Mouse (Mus musculus): Measurements from ENCODE around the gene Crisp4. TPM values are rescaled to one million over a fixed set of nuclear protein-coding genes. Genes with fewer than 3 reads are reported as not detected.

The Crisp4 gene
- not detected for total RNA-seq (2021)
- long read RNA-seq, experiment 1 = 0 reads
- long read RNA-seq, experiment 2 = 0 reads

DNA sequence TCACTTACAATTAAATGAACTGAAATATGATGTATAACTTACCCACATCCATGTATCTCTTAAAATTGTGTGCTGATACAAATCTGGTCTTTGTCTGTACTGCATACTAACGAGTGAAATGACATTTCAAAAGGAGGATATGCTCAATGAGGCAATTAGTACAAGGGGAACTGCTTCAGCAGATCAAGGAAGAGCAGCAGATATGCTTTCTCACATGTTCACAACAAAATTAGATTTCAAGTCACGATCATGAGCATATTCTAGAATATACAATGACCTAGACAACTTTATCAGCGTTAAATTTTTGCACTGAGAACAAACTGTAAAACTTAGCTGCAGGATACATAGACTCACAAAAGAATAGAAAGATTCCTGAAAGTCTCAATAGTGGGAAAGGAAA is at the start of gene Crisp4:
TSS of gene Crisp4 (minus strand) at position 101 of the 400 bp plus-strand sequence.
- no peak for DNase-seq

DNA sequence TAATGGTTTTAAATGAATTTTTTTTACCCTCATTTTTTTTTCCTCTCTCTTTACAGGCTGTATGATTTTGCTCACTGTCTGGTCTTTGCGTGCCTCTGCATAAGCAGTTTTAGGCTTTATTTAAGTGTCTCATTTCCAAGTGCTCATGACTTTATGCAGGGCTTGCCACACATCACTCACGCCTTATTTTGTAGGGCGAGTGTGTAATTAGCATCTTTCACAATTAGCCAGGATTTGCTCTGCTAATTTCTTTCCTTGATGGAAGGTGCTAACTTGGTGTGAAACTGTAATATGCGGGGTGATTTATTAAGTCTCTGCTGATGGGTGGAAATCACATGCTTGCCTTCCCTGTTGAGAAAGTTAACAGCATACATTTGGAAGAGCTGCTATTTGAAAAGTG is 46.0 kb upstream of the Crisp4 start:
- no peak for DNase-seq

DNA sequence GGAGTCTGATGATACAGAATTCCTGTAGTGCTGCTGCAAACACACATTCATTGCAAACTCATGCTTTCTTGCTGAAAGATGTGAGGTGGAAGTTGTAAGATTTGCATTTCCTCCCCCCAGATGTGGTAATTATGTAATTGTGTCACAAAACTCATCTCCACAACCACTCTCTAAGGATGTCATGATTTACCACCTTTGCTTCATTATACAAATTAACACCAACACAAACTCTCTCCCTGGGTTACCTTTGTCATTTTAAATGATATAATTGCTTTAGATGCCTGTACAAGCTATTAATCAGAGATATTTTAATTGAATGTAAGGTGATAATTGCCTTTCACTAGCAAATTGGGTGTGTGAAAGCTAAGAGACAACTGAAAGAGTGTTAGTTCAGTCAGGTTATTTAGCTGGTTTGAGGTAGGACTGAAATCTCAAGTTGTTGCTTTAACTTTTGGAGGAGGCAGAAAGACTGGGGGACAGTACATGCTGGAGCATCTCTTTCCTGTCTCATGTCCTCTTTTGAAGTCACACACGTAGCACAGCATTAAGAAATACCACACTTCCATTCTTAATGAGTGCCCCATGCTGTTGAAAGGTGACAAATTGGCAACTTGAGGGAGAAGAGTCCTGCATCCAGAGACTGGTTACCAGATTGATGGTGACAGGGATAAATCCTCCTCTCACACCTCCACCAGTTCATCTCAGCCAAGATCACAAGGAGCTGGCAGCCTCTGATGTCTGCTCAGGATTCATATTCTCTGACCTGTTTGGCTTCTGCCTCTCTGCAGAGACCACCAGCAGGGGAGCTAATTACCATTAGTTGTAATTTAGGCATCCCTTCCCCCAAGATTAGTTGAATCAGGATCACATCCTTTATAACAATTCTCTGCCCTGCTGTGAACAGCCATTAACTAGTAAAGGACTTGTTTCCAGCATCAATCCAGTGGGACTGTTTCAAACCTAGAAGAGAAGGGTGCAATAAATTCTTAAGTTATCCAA is 45.3 kb upstream of the Crisp4 start:
- DNase-seq = no peak

DNA sequence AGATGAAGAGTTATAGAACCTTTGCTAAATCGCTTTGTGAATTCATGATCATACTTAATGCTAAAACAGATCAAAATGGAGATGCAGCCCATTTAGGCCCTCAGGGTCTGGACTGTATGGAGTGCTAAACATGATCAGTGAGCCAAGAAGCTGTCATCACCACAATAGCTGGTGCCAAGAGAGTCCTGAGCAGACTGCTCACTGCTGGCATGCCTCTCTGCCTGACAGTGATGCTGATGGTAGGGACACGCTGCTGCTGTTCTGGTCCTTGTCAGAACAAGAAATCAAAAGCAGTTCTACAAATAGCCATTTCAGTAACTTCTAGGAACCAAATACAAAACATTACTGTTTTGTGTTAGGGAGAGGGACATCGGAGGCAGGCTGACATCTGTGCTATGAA is 35.5 kb upstream of the Crisp4 start:
- no peak for DNase-seq

DNA sequence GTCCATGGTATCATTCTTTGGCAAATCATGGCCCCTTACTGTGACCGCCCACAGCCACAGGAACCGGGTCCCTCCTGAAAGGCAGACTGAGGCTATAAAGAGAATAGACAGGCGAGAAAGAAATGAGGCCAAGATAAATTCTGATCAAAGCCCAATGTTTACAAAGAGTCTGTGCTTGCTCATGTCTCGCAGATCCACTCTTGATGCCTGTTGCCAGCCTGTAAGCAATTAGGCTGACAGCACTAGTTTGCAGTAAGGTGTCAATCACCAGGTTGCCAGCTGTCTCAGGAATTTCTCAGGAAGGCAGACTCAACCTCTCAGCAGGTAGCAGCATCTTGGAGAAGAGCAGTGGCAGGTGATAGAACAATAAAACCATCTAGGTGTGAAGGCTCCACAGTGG is 24.9 kb upstream of the Crisp4 start:
- no peak for DNase-seq

DNA sequence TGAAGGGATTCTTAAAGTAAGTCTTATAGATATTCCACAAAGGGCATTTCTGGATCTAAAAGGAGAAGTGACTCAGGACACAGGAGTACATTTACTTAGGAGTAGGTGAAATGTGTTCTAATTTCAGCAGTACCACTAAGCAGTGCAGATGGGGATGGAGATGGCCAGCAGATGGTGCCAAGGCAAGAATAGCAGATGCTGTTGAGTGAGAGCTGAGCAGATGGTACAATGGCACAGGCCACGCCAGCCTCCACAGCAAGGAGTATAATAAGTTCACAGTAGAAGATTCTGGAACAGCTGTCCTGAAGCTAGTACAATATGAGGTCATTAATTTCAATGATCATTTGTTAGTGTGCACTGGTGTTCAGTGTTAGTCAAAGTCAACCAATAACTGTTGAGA is 22.6 kb upstream of the Crisp4 start:
- DNase-seq = no peak

DNA sequence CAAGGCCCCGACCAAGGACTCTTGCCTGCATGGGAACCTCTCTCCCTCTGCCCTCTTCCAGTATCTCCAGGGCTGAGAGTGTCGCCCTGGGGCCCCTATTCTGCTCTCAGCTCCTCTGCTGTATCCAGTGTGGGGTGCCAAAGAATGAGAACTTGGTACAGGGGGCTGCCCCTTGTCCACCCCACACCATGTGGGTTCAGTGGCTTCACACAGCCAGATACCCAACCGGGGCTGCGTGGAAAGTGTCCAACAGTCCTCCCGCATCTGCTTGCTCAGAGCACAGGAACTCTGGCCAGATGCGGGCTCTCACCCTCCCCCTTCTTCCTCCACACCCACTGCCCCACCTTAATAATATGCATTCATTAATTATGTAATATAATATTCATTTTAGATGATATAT is 13.4 kb upstream of the Crisp4 start:
- no peak for DNase-seq

DNA sequence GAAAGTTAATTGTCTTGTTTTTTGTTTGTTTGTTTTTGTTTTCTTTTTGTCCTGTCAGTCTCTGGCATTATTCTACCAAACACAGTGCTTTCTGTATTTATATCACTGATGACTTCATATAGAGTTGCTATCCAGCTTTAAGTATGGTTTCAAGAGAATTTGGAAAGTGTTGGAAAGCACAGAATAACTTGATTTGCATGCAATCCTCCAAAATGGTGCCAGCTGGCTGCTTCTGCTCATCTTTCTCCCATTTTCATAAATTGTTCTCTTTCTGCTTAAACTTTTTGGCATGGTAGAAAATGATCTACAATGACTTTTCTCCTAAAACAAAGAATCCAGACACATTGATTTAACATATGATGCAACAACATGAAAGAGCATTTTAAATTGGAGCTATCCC is 2.5 kb upstream of the Crisp4 start:
- DNase-seq = no peak

DNA sequence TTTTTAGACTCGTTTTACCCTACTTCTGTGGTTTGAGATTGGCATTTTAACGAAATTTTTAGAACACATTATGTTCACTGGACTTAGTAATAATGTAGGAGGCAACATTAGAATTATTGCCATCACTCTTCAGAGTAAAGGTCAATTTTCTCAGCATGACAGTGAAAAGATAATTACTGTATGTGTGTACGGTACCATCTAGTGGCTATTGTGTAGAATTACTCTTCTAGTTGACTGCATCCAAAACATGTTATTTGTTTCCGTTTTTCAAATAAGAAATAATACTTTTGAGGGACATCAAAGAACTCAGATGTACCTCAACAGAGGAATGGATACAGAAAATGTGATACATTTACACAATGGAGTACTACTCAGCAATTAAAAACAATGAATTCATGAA is 14.0 kb downstream of the Crisp4 start:
- no peak for DNase-seq

DNA sequence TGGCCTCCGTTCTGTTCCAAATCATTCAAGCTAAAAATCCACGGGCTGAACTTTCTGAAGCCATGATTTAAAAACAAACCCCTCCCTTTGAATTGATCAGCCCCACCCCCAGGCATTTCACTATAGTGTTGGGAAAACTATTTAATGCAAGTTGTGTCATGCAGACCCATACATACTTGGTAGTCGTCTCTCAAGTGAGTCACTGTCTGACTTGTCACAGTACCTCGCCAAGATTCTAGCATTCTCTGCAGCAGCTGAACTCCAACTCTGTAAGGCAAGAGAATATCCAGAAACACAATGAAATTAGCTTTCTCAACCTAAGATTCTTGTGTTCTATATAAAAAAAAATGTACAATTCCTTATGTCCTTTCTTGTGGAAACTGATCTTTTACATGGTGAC is 15.7 kb downstream of the Crisp4 start:
- no peak for DNase-seq

DNA sequence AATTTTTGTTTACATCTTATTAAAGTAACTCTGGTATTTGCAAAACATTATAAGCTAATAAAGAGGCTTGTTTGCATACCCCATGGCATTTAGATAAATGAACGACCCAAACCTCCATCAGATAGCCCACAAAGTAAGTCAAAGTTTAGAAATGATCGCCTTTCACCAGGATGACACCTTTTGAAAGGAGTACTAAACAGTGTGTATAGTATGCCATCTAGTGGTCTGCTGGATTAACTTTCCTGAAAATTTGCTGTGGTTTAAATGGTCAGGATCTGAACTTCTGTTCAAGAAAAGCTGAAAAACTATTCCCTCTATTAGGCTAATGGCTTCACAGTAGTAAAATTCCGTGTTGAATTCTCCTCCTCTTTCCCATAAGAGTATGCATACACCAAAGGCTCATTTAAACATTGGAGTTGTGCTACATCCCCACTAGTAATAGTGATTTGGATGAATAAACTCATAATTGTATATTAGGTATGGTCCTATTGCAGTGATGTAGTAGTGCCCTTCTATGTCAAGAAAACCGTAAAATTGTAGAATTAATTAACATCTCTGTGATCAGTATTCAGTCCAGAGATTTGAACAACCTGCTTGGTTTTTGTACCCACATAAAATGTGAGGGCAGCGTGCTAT is 38.9 kb downstream of the Crisp4 start:
- no peak for DNase-seq

DNA sequence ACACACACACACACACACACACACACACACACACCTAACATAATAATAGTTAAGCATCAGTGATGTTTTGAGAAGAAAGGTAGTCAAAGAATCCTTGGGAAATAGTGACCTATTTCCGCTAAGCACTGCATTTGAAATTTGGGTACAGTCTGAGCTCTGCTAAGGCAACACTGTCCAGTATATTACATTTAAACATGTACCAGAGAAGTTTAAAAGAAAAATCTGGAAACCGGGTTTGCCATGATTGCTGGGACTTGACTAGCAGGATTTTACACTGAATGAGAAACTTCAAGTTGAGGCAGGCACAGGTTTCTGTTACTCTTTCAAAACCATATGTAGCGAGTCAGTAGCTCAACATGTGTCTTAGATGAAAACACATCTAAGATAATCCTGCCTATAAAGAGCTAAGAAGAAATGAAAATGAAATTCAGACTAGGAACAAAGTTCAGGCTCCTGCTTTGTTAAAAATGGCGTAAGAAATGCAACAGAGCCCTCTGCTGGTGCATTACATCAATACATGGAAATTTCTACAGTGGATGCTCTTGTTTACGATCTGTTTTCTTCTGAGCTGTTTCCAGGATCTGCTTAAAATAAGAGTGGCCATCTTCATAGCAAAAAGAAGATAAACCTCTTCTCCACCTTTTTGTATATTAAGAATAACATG is 39.7 kb downstream of the Crisp4 start:
- DNase-seq = no peak

DNA sequence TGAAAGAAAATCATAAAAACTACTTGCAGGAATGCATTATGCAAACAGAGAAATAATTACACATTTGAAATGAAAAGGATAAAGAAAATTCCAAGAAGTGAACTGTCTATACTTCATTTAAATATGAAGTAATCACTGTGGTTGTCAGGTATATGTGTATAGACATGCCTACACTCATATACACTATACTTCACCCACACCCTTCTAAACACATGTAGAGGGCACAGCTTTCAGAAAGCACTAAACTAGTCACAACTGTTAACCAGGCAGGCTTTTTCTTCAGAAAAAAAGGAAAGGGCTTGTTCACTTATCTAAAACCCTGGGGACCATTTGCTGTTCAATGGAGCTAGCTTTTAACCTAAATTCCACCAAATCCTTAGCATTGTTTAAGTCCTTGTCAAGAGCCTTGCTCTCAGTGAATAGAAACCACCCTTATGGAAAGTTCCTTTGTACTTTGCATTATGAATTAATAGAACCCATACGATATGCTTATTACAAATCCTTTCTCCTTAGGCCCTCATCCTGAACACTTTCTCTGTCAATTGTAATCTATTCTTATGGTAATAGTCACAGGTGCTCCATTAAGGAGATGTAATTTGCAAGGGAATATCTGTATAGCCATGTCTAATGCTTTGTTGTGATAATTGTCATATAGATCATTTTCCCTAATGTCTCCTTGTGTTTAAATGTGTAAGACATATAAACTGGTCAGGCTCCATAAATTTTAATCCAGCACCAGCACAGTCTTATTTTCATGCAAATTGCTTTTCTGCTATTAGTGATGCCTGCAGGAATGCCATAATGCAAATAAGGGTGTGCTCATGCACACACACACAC is 40.5 kb downstream of the Crisp4 start:
- no peak for DNase-seq

Other genes starting within 250 kb of the Crisp4 start
- gene Defb18, start 91.5 kb upstream of the Crisp4 start, total RNA-seq (2021) = not detected
- not detected for gene Defb41, start 119.2 kb upstream of the Crisp4 start, total RNA-seq (2021)